Mouse (Mus musculus) cortical plate, adult 2 months (tissue): ENCODE data around the gene Rassf3.

Experiments used
- CTCF ChIP-seq: fragments of 200-500 bp; IDR thresholded peaks from 2 replicates; pipeline ENCODE4 v1.5.1; 2011; ENCODE audit warnings: mild to moderate bottlenecking, control low read depth, low read length; ENCODE audit not compliant: insufficient read depth; ENCODE audit errors: extremely low read depth
- POLR2A ChIP-seq: fragments of 200-500 bp; IDR thresholded peaks from 2 replicates; pipeline ENCODE4 v1.6.1; 2011; ENCODE audit warnings: mild to moderate bottlenecking, low read length, control low read depth; ENCODE audit not compliant: insufficient read depth; ENCODE audit errors: extremely low read depth

DNA sequence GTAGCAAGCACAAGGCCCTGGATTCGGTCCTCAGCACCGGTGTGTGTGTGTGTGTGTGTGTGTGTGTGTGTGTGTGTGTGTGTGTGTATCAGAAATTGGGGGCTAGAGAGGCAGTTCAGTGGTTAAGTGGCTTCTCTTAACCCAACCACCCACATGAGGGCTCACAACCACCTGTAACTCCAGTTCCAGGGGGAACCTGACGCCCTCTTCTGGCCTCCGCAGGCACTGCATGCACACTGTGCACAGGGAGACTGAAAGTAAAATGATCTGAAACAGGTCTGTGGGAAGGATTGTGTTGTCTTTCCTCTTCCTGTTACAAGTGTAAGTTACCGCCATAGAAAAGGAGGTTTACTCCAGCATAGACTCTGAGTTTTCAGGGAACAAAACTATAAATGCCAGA lies 49.0 kb downstream of the Rassf3 start:
- TF ChIP-seq POLR2A = no peak
- TF ChIP-seq CTCF = peak; percentile 33; the same call in 1 of the 2 replicates
